Mouse (Mus musculus) C2C12 (cell line): Measurements from ENCODE around the gene Cdh11. TPM values are rescaled to one million over a fixed set of nuclear protein-coding genes. Genes with fewer than 3 reads are reported as not detected.

ENCODE experiments used
- H3K27me3 ChIP-seq: one replicate; pipeline ENCODE4 v1.6.1; 2011; ENCODE audit not compliant: control insufficient read depth, insufficient read depth, insufficient read length
- H3K36me3 ChIP-seq: one replicate; pipeline ENCODE4 v1.6.1; 2011; ENCODE audit not compliant: control insufficient read depth, insufficient read depth
- H3K4me3 ChIP-seq: one replicate; pipeline ENCODE4 v1.5.1; 2011; ENCODE audit warnings: mild to moderate bottlenecking, control low read depth; ENCODE audit not compliant: poor library complexity, insufficient read depth, severe bottlenecking
- H3K79me2 ChIP-seq: one replicate; pipeline ENCODE4 v1.6.1; 2011; ENCODE audit not compliant: control insufficient read depth, insufficient read depth
- H3K79me3 ChIP-seq: one replicate; pipeline ENCODE4 v1.6.1; 2011; ENCODE audit warnings: low read depth, control low read depth
- H3ac ChIP-seq: one replicate; pipeline ENCODE3; 2011; ENCODE audit warnings: low read depth; ENCODE audit not compliant: control insufficient read depth, insufficient read length
- CEBPB ChIP-seq: IDR thresholded peaks from one replicate; pipeline ENCODE4 v1.6.1; 2011; ENCODE audit warnings: low read depth, mild to moderate bottlenecking, control low read depth, moderate library complexity
- CTCF ChIP-seq: IDR thresholded peaks from one replicate; pipeline ENCODE4 v1.5.1; 2011; ENCODE audit not compliant: control insufficient read depth, insufficient read depth, insufficient read length
- FOSL1 ChIP-seq: IDR thresholded peaks from one replicate; pipeline ENCODE4 v1.8.0; 2011; ENCODE audit warnings: mild to moderate bottlenecking, low read length; ENCODE audit not compliant: poor library complexity, insufficient read depth, severe bottlenecking
- MAX ChIP-seq: IDR thresholded peaks from one replicate; pipeline ENCODE4 v1.6.1; 2011; ENCODE audit warnings: mild to moderate bottlenecking, control low read depth
- MYOD1 ChIP-seq: IDR thresholded peaks from one replicate; pipeline ENCODE4 v1.6.1; 2011; ENCODE audit warnings: low read depth; ENCODE audit not compliant: control insufficient read depth, insufficient read length
- MYOG ChIP-seq: IDR thresholded peaks from one replicate; pipeline ENCODE4 v1.6.1; 2011; ENCODE audit not compliant: control insufficient read depth, insufficient read length; ENCODE audit errors: extremely low read depth
- USF1 ChIP-seq: IDR thresholded peaks from one replicate; pipeline ENCODE4 v1.6.1; 2011; ENCODE audit warnings: low read depth, mild to moderate bottlenecking, control low read depth, moderate library complexity
- polyA plus RNA-seq: library from polyadenylated mRNA; unstranded; fragments of >200 nt; fragmentation: generic; extraction: Trizol; gene quantifications from one replicate; pipeline ENCODE4 v1.2.1, GENCODE M21; 2012; ENCODE audit warnings: missing spikeins

The Cdh11 gene
- polyA plus RNA-seq, 1 experiment: 1.2 TPM

GRCm38 (mm10) chr8:102726206-102726935, 59.1 kb downstream of the Cdh11 start:
- H3K79me3 ChIP-seq: no peaks in the 10 kb centered on the region
- H3K4me3 ChIP-seq: no peak overlapping the region
- no peak overlapping the region for H3ac ChIP-seq
- H3K27me3 ChIP-seq: no peaks in the 10 kb centered on the region
- no peaks in the 10 kb centered on the region for H3K79me2 ChIP-seq
- no peaks in the 10 kb centered on the region for H3K36me3 ChIP-seq
- TF ChIP-seq MYOG: no peak
- TF ChIP-seq FOSL1: no peak
- TF ChIP-seq USF1: no peak
- no peak for TF ChIP-seq MAX
- no peak for TF ChIP-seq CTCF
- TF ChIP-seq MYOD1: no peak
- no peak for TF ChIP-seq CEBPB

GRCm38 (mm10) chr8:102725496-102725895, 59.9 kb downstream of the Cdh11 start:
- Histone ChIP-seq H3ac (no peak overlapping the region), H3K4me3 (no peak overlapping the region), H3K79me3 (no peaks in the 10 kb centered on the region), H3K79me2 (no peaks in the 10 kb centered on the region), H3K27me3 (no peaks in the 10 kb centered on the region), H3K36me3 (no peaks in the 10 kb centered on the region)
- TF ChIP-seq CEBPB (no peak), USF1 (no peak), MYOG (no peak), MYOD1 (no peak), MAX (no peak), CTCF (no peak), FOSL1 (no peak)

GRCm38 (mm10) chr8:102715956-102716355, 69.5 kb downstream of the Cdh11 start:
- Histone ChIP-seq H3K36me3 (no peaks in the 10 kb centered on the region), H3K27me3 (no peaks in the 10 kb centered on the region), H3K79me2 (no peaks in the 10 kb centered on the region), H3K4me3 (no peak overlapping the region), H3ac (no peak overlapping the region), H3K79me3 (no peaks in the 10 kb centered on the region)
- TF ChIP-seq MYOG (no peak), MAX (no peak), FOSL1 (no peak), CTCF (no peak), USF1 (no peak), CEBPB (no peak), MYOD1 (no peak)

GRCm38 (mm10) chr8:102707305-102707704, 78.1 kb downstream of the Cdh11 start:
- TF ChIP-seq FOSL1 (no peak), MYOG (no peak), CTCF (no peak), MYOD1 (no peak), CEBPB (no peak), MAX (no peak), USF1 (no peak)
- H3K4me3 ChIP-seq: no peak overlapping the region
- H3K36me3 ChIP-seq: no peaks in the 10 kb centered on the region
- H3K79me3 ChIP-seq: no peaks in the 10 kb centered on the region
- H3ac ChIP-seq: no peak overlapping the region
- no peaks in the 10 kb centered on the region for H3K79me2 ChIP-seq
- no peaks in the 10 kb centered on the region for H3K27me3 ChIP-seq

- TF ChIP-seq MAX: no peak
- TF ChIP-seq FOSL1: no peak
- TF ChIP-seq MYOD1: no peak
- TF ChIP-seq CEBPB: no peak
- no peak for TF ChIP-seq USF1
Measured at GRCm38 (mm10) chr8:102705376-102705905, 80.0 kb downstream of the Cdh11 start.

More at GRCm38 (mm10) chr8:102705376-102705905, 80.0 kb downstream of the Cdh11 start:
- no peaks in the 10 kb centered on the region for H3K79me3 ChIP-seq
- no peaks in the 10 kb centered on the region for H3K36me3 ChIP-seq
- no peaks in the 10 kb centered on the region for H3K79me2 ChIP-seq
- H3K27me3 ChIP-seq: no peaks in the 10 kb centered on the region
- H3ac ChIP-seq: no peak overlapping the region
- no peak overlapping the region for H3K4me3 ChIP-seq
